Mouse (Mus musculus) CH12.LX (cell line): Measurements from ENCODE around the gene Aes.

Experiments used
- CHD1 ChIP-seq: IDR thresholded peaks from 2 replicates; pipeline ENCODE4 v1.6.1; 2012; ENCODE audit warnings: low read depth, low read length, improper control_type of control experiment, inconsistent platforms
- ELF1 ChIP-seq: IDR thresholded peaks from 2 replicates; pipeline ENCODE4 v1.6.1; 2014; ENCODE audit warnings: low read depth, mild to moderate bottlenecking, inconsistent platforms, low read length, improper control_type of control experiment
- EP300 ChIP-seq: IDR thresholded peaks from 2 replicates; pipeline ENCODE4 v1.6.1; 2011; ENCODE audit warnings: low read length, improper control_type of control experiment
- HCFC1 ChIP-seq: IDR thresholded peaks from 2 replicates; pipeline ENCODE4 v1.6.1; 2012; ENCODE audit warnings: low read depth, mild to moderate bottlenecking, inconsistent platforms, low read length, improper control_type of control experiment
- KAT2A ChIP-seq: IDR thresholded peaks from 2 replicates; pipeline ENCODE4 v1.6.1; 2012; ENCODE audit warnings: low read length, improper control_type of control experiment, inconsistent platforms; ENCODE audit not compliant: insufficient replicate concordance
- NELFE ChIP-seq: IDR thresholded peaks from 2 replicates; pipeline ENCODE4 v1.6.1; 2011; ENCODE audit warnings: low read depth, low read length, improper control_type of control experiment
- POLR2A ChIP-seq: IDR thresholded peaks from 2 replicates; pipeline ENCODE4 v1.6.1; 2011; ENCODE audit warnings: low read depth, mild to moderate bottlenecking, improper control_type of control experiment, low read length
- POLR2AphosphoS2 ChIP-seq: IDR thresholded peaks from 2 replicates; pipeline ENCODE4 v1.6.1; 2011; ENCODE audit warnings: low read depth, low read length, improper control_type of control experiment
- TBP ChIP-seq: conservative IDR thresholded peaks from 2 replicates; pipeline ENCODE4 v1.6.1; 2011; ENCODE audit warnings: low read depth, low read length, improper control_type of control experiment
- TCF12 ChIP-seq: IDR thresholded peaks from 2 replicates; pipeline ENCODE4 v1.6.1; 2014; ENCODE audit warnings: low read depth, mild to moderate bottlenecking, inconsistent platforms, low read length, improper control_type of control experiment
- ZKSCAN1 ChIP-seq: IDR thresholded peaks from 2 replicates; pipeline ENCODE4 v1.6.1; 2012; ENCODE audit warnings: low read depth, inconsistent platforms, low read length, improper control_type of control experiment, borderline replicate concordance

DNA sequence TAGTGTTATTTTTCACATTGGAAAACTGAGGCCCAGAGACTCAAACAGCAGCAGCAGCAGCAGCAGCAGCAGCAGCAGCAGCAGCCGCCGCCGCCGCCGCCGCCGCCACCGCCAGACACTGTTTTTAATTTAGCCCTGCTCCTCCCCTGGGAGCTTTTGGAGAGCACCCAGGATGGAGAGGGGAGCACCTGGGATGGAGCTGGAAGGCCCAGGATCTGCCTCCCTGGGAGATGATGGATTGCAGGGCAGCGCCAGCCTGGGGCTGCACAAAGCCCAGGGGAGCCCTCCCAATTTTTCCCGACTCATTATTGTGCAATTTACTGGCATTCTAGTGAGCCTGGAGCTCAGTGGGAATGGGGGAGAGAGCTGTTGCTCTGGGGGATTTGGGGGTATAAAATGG, 37.3 kb downstream of the Aes start:
- TF ChIP-seq POLR2AphosphoS2: no peak
- no peak for TF ChIP-seq EP300
- TF ChIP-seq ZKSCAN1: no peak
- no peak for TF ChIP-seq NELFE
- no peak for TF ChIP-seq TBP
- no peak for TF ChIP-seq ELF1
- TF ChIP-seq HCFC1: no peak
- TF ChIP-seq KAT2A: no peak
- TF ChIP-seq POLR2A: no peak
- TF ChIP-seq TCF12: no peak
- TF ChIP-seq CHD1: no peak
